Mouse (Mus musculus): ENCODE results near the gene BC117090. TPM values are rescaled to one million over a fixed set of nuclear protein-coding genes. Genes with fewer than 3 reads are reported as not detected.
"Not testable (repeated sequence)": the region's sequence is repeated elsewhere in the genome, so short reads cannot be mapped to it uniquely, and the experiment has no call there.

The BC117090 gene
- total RNA-seq (2015) (not detected in 2 replicates), total RNA-seq (2017) (not detected in 2 replicates)

DNA sequence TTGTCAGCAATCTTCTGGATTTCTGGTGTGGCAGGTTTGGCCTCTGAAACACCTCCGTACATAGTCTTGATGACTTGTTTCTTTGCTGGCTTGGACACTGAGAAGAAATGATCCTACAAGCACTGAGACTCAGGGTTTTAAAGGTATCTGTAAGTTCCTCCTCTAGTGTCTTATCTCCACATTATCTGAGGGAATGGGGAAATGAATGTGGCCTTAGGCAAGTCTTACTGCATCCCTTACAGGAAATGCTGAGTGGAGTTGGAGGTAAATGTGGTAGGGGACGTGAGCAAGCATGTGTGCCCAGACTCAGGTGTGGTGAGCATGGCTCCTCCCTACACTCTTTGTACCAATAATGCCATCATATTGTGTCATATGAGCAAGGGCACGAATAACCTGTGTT, at the start of gene BC117090:
TSS of gene BC117090 (minus strand) at position 101 of the 400 bp plus-strand sequence.
- ATAC-seq (replicated peaks; ENCODE audit: poor library complexity), result no peak

DNA sequence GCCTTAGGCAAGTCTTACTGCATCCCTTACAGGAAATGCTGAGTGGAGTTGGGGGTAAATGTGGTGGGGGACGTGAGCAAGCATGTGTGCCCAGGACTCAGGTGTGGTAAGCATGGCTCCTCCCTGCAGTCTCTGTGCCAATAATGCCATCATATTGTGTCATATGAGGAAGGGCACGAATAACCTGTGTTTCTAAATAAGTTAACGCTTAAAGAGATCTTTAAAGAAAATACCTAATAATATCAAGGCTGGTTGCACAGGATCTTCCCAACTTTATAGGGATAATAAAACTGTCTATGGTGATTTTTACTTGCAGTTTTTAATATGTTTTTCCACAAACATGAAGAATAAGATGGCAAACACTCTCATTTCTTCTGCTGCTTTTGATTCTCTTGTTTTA, 33.5 kb upstream of the BC117090 start, which contains the start of gene BC100530:
TSS of gene BC100530 (minus strand) at position 101 of the 400 bp plus-strand sequence.
- ATAC-seq (replicated peaks; ENCODE audit: poor library complexity), result not testable (repeated sequence)

- ATAC-seq (replicated peaks; ENCODE audit: poor library complexity), result no peak
These were observed 3.0 kb upstream of the BC117090 start for GRCm38 (mm10) chr16:36337171-36337570.

DNA sequence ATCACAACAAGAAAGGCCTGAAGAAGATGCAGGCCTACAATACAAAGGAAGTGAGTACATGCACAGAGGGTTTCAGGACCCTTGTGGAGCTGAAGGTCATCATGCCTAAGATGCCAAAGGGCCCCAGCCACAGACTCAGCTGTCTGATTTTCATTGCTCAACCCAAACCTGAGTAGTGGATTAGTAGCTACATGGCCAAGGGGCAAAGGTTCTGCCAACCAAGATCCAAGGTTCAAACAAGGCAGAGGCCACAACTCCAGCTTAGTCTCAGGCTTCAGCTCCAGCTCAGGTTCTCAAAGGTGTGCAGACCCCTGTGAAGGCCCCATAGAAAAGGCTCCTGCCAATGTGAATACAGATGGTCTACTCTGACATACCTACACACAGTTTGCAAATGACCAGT, 14.8 kb downstream of the BC117090 start:
- ATAC-seq (replicated peaks; ENCODE audit: poor library complexity), result no peak

DNA sequence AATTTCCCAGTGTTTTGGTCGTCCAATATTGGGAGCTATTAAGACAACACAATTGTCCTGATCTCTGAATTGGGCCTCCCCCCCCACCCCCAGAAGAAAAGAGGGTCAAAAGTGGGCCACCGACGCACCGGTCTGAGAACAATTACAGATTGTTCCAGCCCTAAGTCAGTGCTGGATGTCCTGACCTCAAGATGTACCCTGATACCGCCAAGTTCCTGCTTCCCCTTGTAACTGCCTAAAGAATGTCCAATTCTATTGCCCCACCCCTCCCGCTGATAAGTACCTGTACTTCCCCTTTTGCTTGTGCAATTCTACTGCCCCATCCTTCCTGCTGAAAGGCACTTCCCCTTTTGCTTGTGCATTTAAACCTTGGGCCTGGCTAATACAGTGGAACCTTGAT, 18.0 kb downstream of the BC117090 start:
- not testable (repeated sequence) for ATAC-seq (replicated peaks; ENCODE audit: poor library complexity)

- no peak for ATAC-seq (replicated peaks; ENCODE audit: poor library complexity)
These were observed 26.5 kb downstream of the BC117090 start for GRCm38 (mm10) chr16:36307631-36308030.

- no peak for ATAC-seq (replicated peaks; ENCODE audit: poor library complexity)
These were observed 45.0 kb downstream of the BC117090 start for GRCm38 (mm10) chr16:36289140-36289539.

DNA sequence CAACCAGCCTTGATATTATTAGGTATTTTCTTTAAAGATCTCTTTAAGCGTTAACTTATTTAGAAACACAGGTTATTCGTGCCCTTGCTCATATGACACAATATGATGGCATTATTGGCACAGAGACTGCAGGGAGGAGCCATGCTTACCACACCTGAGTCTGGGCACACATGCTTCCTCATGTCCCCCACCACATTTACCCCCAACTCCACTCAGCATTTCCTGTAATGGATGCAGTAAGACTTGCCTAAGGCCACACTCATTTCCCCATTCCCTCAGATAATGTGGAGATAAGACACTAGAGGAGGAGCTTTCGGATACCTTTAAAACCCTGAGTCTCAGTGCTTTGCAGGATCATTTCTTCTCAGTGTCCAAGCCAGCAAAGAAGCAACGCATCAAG, 57.3 kb downstream of the BC117090 start, which contains the start of gene Stfa1:
TSS of gene Stfa1 (plus strand) at position 156 of the 400 bp plus-strand sequence.
- ATAC-seq (replicated peaks; ENCODE audit: poor library complexity), result peak; percentile 34; the same call in 1 of the 2 replicates

Other genes starting within 250 kb of the BC117090 start
- not detected in 2 replicates for gene Csta1, start 203.1 kb downstream of the BC117090 start, total RNA-seq (2015)
- gene Csta1, start 203.1 kb downstream of the BC117090 start, total RNA-seq (2017), result 0.42 TPM in 1 of 2 replicates, not detected in the other
- gene Stfa2l1, start 177.5 kb downstream of the BC117090 start, total RNA-seq (2015), result 9.0 and 9.8 TPM in 2 replicates
- 2.3 TPM in 1 of 2 replicates, not detected in the other for gene Stfa2l1, start 177.5 kb downstream of the BC117090 start, total RNA-seq (2017)
- gene Gm5483, start 150.1 kb downstream of the BC117090 start, total RNA-seq (2015), result 1.1 and 2.9 TPM in 2 replicates
- gene Gm5483, start 150.1 kb downstream of the BC117090 start, total RNA-seq (2017), result 4.8 and 6.0 TPM in 2 replicates
- gene Gm5416, start 123.9 kb downstream of the BC117090 start, total RNA-seq (2015), result not detected in 2 replicates
- not detected in 2 replicates for gene Gm5416, start 123.9 kb downstream of the BC117090 start, total RNA-seq (2017)
- not detected in 2 replicates for gene 2010005H15Rik, start 112.9 kb downstream of the BC117090 start, total RNA-seq (2015)
- not detected in 2 replicates for gene 2010005H15Rik, start 112.9 kb downstream of the BC117090 start, total RNA-seq (2017)
- gene Stfa1, start 57.4 kb downstream of the BC117090 start, total RNA-seq (2015), result 1.1 TPM in 1 of 2 replicates, not detected in the other
- 0.84 TPM in 1 of 2 replicates, not detected in the other for gene Stfa1, start 57.4 kb downstream of the BC117090 start, total RNA-seq (2017)
- gene BC100530, start 33.4 kb upstream of the BC117090 start, total RNA-seq (2015), result not detected in 2 replicates
- 1.4 TPM in 1 of 2 replicates, not detected in the other for gene BC100530, start 33.4 kb upstream of the BC117090 start, total RNA-seq (2017)
- gene Stfa2, start 74.1 kb upstream of the BC117090 start, total RNA-seq (2015), result 0.72 and 1.9 TPM in 2 replicates
- not detected in 2 replicates for gene Stfa2, start 74.1 kb upstream of the BC117090 start, total RNA-seq (2017)
- 1.9 TPM in 1 of 2 replicates, not detected in the other for gene Stfa3, start 121.1 kb upstream of the BC117090 start, total RNA-seq (2015)
- gene Stfa3, start 121.1 kb upstream of the BC117090 start, total RNA-seq (2017), result not detected in 2 replicates
- gene Casr, start 227.8 kb upstream of the BC117090 start, total RNA-seq (2015), result not detected in 2 replicates
- gene Casr, start 227.8 kb upstream of the BC117090 start, total RNA-seq (2017), result not detected in 2 replicates

Data from megakaryocyte progenitor cell, adult 5-6 weeks (primary cell).